Mouse (Mus musculus) lung, postnatal 4 days (tissue): ENCODE data around the gene Lrrc23.
"Not testable (repeated sequence)": the region's sequence is repeated elsewhere in the genome, so short reads cannot be mapped to it uniquely, and the experiment has no call there.

Experiments
- DNase-seq, 2 experiments: peaks; one replicate each; pipeline ENCODE4 v3.0.0; 2021

The Lrrc23 gene

GRCm38 (mm10) chr6:124807366-124807765 lies 27.8 kb upstream of the Lrrc23 start:
- DNase-seq: no peak

- peak in 1 of 2 experiments; percentile 16 for DNase-seq
Measured at GRCm38 (mm10) chr6:124806446-124807140, 27.1 kb upstream of the Lrrc23 start.

- DNase-seq: peak; percentile 95
Measured at GRCm38 (mm10) chr6:124805341-124806321, 26.1 kb upstream of the Lrrc23 start.

GRCm38 (mm10) chr6:124804341-124804740 lies 24.8 kb upstream of the Lrrc23 start:
- DNase-seq: no peak

GRCm38 (mm10) chr6:124803691-124804090 lies 24.2 kb upstream of the Lrrc23 start:
- DNase-seq: peak in 1 of 2 experiments; percentile 10

GRCm38 (mm10) chr6:124803061-124803460 lies 23.5 kb upstream of the Lrrc23 start:
- DNase-seq: no peak

- not testable (repeated sequence) for DNase-seq
Measured at GRCm38 (mm10) chr6:124802400-124802799, 22.9 kb upstream of the Lrrc23 start.

GRCm38 (mm10) chr6:124796200-124796599 lies 16.7 kb upstream of the Lrrc23 start:
- no peak for DNase-seq

GRCm38 (mm10) chr6:124795781-124796180 lies 16.3 kb upstream of the Lrrc23 start:
- no peak for DNase-seq

GRCm38 (mm10) chr6:124791911-124792310 lies 12.4 kb upstream of the Lrrc23 start:
- no peak for DNase-seq

- DNase-seq: no peak
Measured at GRCm38 (mm10) chr6:124790121-124790520, 10.6 kb upstream of the Lrrc23 start.

- DNase-seq: no peak
Measured at GRCm38 (mm10) chr6:124789519-124789918, 10.0 kb upstream of the Lrrc23 start.

GRCm38 (mm10) chr6:124787722-124788121 lies 8.2 kb upstream of the Lrrc23 start:
- DNase-seq: no peak

- DNase-seq: no peak
Measured at GRCm38 (mm10) chr6:124786756-124787420, 7.4 kb upstream of the Lrrc23 start.

- DNase-seq: peak in 1 of 2 experiments; percentile 38
Measured at GRCm38 (mm10) chr6:124782436-124782835, 2.9 kb upstream of the Lrrc23 start.

GRCm38 (mm10) chr6:124780917-124781316 lies 1.4 kb upstream of the Lrrc23 start:
- no peak for DNase-seq

- DNase-seq: no peak
Measured at GRCm38 (mm10) chr6:124779984-124780416, 473 bp upstream of the Lrrc23 start.

GRCm38 (mm10) chr6:124770511-124770910 lies 9.0 kb downstream of the Lrrc23 start:
- DNase-seq: no peak

- no peak for DNase-seq
Measured at GRCm38 (mm10) chr6:124770013-124770412, 9.5 kb downstream of the Lrrc23 start.

- peak; percentile 45 to 64 for DNase-seq
Measured at GRCm38 (mm10) chr6:124769101-124769765, 10.3 kb downstream of the Lrrc23 start, which contains the start of gene Eno2. Eno2 (minus strand) TSS chr6:124769673.

- no peak for DNase-seq
Measured at GRCm38 (mm10) chr6:124768704-124769044, 10.9 kb downstream of the Lrrc23 start.

GRCm38 (mm10) chr6:124767920-124768703 lies 11.4 kb downstream of the Lrrc23 start:
- DNase-seq: no peak
